Mouse (Mus musculus): ENCODE results near the gene Gm6401.
"Not testable (repeated sequence)": the region's sequence is repeated elsewhere in the genome, so short reads cannot be mapped to it uniquely, and the experiment has no call there.

Gene Gm6401

DNA sequence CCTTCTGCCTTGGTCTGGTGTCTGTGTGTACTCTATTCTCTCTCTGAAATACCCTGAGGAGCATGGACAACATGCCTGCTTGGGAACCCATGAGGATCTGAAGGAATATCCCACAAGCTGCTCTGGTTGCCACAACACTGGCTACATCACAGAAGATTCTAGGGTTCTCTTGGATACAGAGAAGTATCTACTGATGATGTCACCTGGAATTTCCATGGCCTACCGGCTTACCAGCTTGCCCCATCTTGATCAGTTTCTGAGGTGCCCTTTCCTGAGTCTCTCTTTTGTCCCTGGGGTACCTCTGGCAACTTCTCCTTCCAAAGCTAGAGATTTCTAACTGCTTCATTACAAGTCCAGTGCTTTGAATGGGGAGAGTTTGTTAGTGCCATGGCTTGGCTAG, at the start of gene Gm6401:
Gene Gm6401, minus strand, starts transcription at position 101 of the 400 bp plus-strand sequence.
- not testable (repeated sequence) for DNase-seq (ENCODE audit: low spot score in 2 of 2)

DNA sequence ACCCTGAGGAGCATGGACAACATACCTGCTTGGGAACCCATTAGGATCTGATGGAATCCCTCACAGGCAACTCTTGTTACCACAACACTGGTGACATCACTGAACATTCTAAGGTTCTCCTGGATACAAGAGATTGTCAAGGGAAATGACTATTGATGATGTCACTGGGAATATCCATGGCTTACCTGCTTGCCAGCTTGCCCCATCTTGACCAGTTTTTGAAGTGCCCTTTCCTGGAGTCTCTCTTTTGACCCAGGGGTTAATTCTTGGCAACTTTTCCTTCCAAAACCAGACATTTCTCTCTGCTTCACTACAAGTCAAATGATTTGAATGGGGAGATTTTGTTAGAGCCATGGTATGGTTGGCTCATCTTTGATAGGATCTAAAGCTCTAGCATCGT, 15.5 kb upstream of the Gm6401 start, which contains the start of gene Gm3543:
Gene Gm3543, minus strand, starts transcription at position 101 of the 400 bp plus-strand sequence.
- not testable (repeated sequence) for DNase-seq (ENCODE audit: low spot score in 2 of 2)

DNA sequence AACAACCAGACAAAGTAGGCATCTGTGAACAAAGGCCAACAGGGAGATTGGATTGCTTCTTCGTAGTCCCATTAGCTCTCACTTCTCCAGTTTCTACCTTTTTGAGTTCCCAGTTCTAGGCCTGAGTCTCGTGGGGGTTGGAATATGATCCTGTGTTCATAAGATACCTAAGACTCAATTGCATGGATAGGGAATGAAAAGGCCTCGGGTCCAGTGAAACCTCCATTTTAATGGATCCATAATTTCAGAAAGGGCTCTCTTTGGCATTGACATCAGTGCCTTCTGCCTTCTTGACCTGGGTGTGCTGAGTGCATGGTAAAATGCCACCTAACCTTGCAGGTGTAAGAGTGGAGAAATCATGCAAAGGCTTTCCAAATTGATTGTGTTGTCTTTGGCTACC, 869 bp upstream of the Gm6401 start:
- DNase-seq (ENCODE audit: low spot score in 2 of 2): peak in 1 of 2 experiments; percentile 56

DNA sequence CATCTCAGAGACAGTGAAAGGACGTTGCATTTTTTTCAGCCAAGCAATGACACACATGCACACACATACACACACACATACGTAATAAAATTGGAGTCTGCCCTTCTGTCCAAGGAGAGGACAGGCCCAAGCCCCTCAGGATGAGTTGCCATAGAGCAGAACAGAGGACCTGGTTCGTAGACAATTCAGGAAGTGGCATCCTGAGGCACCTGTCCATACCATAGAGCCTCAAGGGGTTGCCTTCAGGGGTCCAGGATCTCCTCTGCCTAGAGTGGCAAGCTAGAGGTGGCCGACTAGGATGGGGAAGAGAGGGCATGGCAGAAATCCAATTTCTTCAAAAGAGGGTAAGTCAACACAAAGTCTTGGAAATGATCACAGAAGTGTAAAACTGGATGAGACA, 3.6 kb downstream of the Gm6401 start:
- DNase-seq (ENCODE audit: low spot score in 2 of 2): peak in 1 of 2 experiments; percentile 57

DNA sequence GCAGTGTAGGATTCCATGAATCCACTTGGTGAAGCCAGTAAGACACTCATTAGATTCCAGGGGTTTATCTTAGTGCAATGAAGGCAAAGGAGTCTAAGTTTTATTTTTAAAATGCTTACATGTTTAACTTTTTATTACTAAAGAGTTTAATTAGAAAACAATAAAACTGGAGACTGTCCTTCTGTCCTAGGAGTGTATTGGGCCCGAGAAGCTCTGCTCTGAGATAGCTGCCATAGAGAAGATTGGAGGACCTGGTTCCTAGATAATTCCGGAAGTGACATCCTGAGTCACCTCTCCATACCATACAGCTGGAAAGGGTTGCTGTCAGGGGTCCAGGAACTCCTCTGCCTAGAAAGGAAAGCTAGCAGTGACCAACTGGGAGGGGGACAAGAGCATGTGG, 24.0 kb downstream of the Gm6401 start, which contains the start of gene 1700024B05Rik:
Gene 1700024B05Rik, plus strand, starts transcription at position 301 of the 400 bp plus-strand sequence.
- DNase-seq (ENCODE audit: low spot score in 2 of 2): not testable (repeated sequence)

DNA sequence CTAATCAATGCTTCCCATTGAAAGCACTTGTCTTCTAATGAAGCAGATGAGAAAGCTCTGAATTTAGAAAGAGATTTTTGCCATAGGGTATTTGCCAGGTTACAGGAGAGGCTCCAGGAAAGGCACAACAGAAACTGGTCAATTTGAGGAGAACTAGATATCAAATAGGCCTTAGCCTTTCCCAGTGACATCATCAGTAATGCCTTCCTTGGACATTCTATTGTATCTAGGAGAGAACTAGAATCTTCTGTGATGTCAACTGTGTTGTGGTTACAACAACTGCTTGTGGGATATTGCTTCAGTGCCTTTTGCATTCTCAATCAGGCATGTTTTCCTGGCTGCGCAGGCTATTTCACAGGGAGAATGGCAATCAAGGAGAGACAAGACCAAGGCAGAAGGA, 43.1 kb downstream of the Gm6401 start, which contains the start of gene 1700049E17Rik1:
Gene 1700049E17Rik1, plus strand, starts transcription at position 301 of the 400 bp plus-strand sequence.
- DNase-seq (ENCODE audit: low spot score in 2 of 2): not testable (repeated sequence)

Measured in urinary bladder, postnatal 4 days (tissue).